Mouse (Mus musculus) CH12.LX (cell line): ENCODE data around the gene Gm37240. TPM values are rescaled to one million over a fixed set of nuclear protein-coding genes. Genes with fewer than 3 reads are reported as not detected.

ENCODE experiments used
- DNase-seq: peaks from one replicate; pipeline ENCODE4 v3.0.0-alpha.2; 2013; ENCODE audit errors: extremely low read depth
- H3K27ac ChIP-seq: 2 replicates; pipeline ENCODE4 v1.5.1; 2012; ENCODE audit warnings: low read depth, mild to moderate bottlenecking, control low read depth, moderate library complexity; ENCODE audit not compliant: insufficient read depth
- H3K27me3 ChIP-seq: replicated peaks from 2 replicates; pipeline ENCODE3; 2012; ENCODE audit warnings: inconsistent platforms
- H3K36me3 ChIP-seq, 2 experiments: replicated peaks in 1 of 2; 2 replicates each; pipeline versions ENCODE3 to v1.6.1; 2012; ENCODE audit warnings: inconsistent platforms in 1 of 2, low read length in 1 of 2, mild to moderate bottlenecking in 1 of 2, mixed read lengths in 1 of 2, moderate library complexity in 1 of 2; ENCODE audit not compliant: control insufficient read depth in 1 of 2, insufficient read depth in 1 of 2
- H3K4me1 ChIP-seq, 2 experiments: 2 replicates each; pipeline ENCODE4 v1.6.1; 2012; ENCODE audit warnings: inconsistent platforms in 1 of 2, moderate library complexity in 1 of 2; ENCODE audit not compliant: insufficient read depth in 2 of 2, control insufficient read depth in 1 of 2
- H3K4me2 ChIP-seq: 2 replicates; pipeline ENCODE4 v1.6.1; 2012; ENCODE audit warnings: low read depth, mild to moderate bottlenecking, control low read depth; ENCODE audit not compliant: poor library complexity, insufficient read depth, severe bottlenecking
- H3K4me3 ChIP-seq, 3 experiments: fragments of 150-350 bp in 1 of 3; sonication (generic) in 1 of 3; replicated peaks in 1 of 3; 2 replicates each; pipeline versions ENCODE3 to v1.5.1; 2011 to 2012; ENCODE audit warnings: low read depth in 2 of 3, low read length in 2 of 3, mild to moderate bottlenecking in 2 of 3, moderate library complexity in 2 of 3, control low read depth in 1 of 3, improper control_type of control experiment in 1 of 3, inconsistent platforms in 1 of 3, mixed read lengths in 1 of 3; ENCODE audit not compliant: poor library complexity in 1 of 3
- H3K79me2 ChIP-seq: replicated peaks from 2 replicates; pipeline ENCODE4 v1.6.1; 2012; ENCODE audit warnings: mild to moderate bottlenecking, moderate library complexity; ENCODE audit not compliant: control insufficient read depth, poor library complexity, insufficient read depth, severe bottlenecking; ENCODE audit errors: extremely low read depth
- H3K9ac ChIP-seq: 2 replicates; pipeline ENCODE4 v1.6.1; 2012; ENCODE audit warnings: low read depth, mild to moderate bottlenecking, control low read depth, moderate library complexity; ENCODE audit not compliant: insufficient read depth
- H3K9me3 ChIP-seq: replicated peaks from 2 replicates; pipeline ENCODE3; 2012; ENCODE audit warnings: low read length, inconsistent platforms, mixed read lengths
- CHD1 ChIP-seq: IDR thresholded peaks from 2 replicates; pipeline ENCODE4 v1.6.1; 2012; ENCODE audit warnings: low read depth, low read length, improper control_type of control experiment, inconsistent platforms
- CTCF ChIP-seq, 2 experiments: IDR thresholded peaks in 1 of 2; conservative IDR thresholded peaks in 1 of 2; 2 replicates each; pipeline ENCODE4 v1.5.1; 2011 to 2012; ENCODE audit warnings: low read depth in 2 of 2, low read length in 2 of 2, improper control_type of control experiment in 1 of 2, inconsistent platforms in 1 of 2, mild to moderate bottlenecking in 1 of 2, moderate library complexity in 1 of 2
- HCFC1 ChIP-seq: IDR thresholded peaks from 2 replicates; pipeline ENCODE4 v1.6.1; 2012; ENCODE audit warnings: low read depth, mild to moderate bottlenecking, inconsistent platforms, low read length, improper control_type of control experiment
- IRF4 ChIP-seq: IDR thresholded peaks from 2 replicates; pipeline ENCODE4 v1.6.1; 2014; ENCODE audit warnings: low read depth, mild to moderate bottlenecking, inconsistent platforms, low read length, improper control_type of control experiment
- JUND ChIP-seq: conservative IDR thresholded peaks from 2 replicates; pipeline ENCODE4 v1.6.1; 2011; ENCODE audit warnings: low read depth, low read length, improper control_type of control experiment
- MAFK ChIP-seq: IDR thresholded peaks from 2 replicates; pipeline ENCODE4 v1.6.1; 2011; ENCODE audit warnings: low read length, improper control_type of control experiment; ENCODE audit not compliant: insufficient replicate concordance
- MEF2A ChIP-seq: IDR thresholded peaks from 2 replicates; pipeline ENCODE4 v1.6.1; 2014; ENCODE audit warnings: low read depth, mild to moderate bottlenecking, inconsistent platforms, low read length, improper control_type of control experiment, borderline replicate concordance
- MYC ChIP-seq: IDR thresholded peaks from 2 replicates; pipeline ENCODE4 v1.6.1; 2011; ENCODE audit warnings: low read depth, mild to moderate bottlenecking, improper control_type of control experiment, low read length
- NELFE ChIP-seq: IDR thresholded peaks from 2 replicates; pipeline ENCODE4 v1.6.1; 2011; ENCODE audit warnings: low read depth, low read length, improper control_type of control experiment
- PAX5 ChIP-seq: IDR thresholded peaks from 2 replicates; pipeline ENCODE4 v1.6.1; 2012; ENCODE audit warnings: low read length, inconsistent platforms, mixed read lengths
- POLR2A ChIP-seq: IDR thresholded peaks from 2 replicates; pipeline ENCODE4 v1.6.1; 2011; ENCODE audit warnings: low read depth, mild to moderate bottlenecking, improper control_type of control experiment, low read length
- POLR2AphosphoS2 ChIP-seq: IDR thresholded peaks from 2 replicates; pipeline ENCODE4 v1.6.1; 2011; ENCODE audit warnings: low read depth, low read length, improper control_type of control experiment
- RCOR1 ChIP-seq: conservative IDR thresholded peaks from 2 replicates; pipeline ENCODE4 v1.6.1; 2012; ENCODE audit warnings: low read depth, mild to moderate bottlenecking, inconsistent platforms, low read length, improper control_type of control experiment
- SIN3A ChIP-seq: IDR thresholded peaks from 2 replicates; pipeline ENCODE4 v1.6.1; 2012; ENCODE audit warnings: low read length, improper control_type of control experiment, inconsistent platforms
- TCF12 ChIP-seq: IDR thresholded peaks from 2 replicates; pipeline ENCODE4 v1.6.1; 2014; ENCODE audit warnings: low read depth, mild to moderate bottlenecking, inconsistent platforms, low read length, improper control_type of control experiment
- ZMIZ1 ChIP-seq: IDR thresholded peaks from 2 replicates; pipeline ENCODE4 v1.6.1; 2012; ENCODE audit warnings: low read depth, mild to moderate bottlenecking, inconsistent platforms, low read length, improper control_type of control experiment
- ZNF384 ChIP-seq: IDR thresholded peaks from 2 replicates; pipeline ENCODE4 v1.6.1; 2012; ENCODE audit warnings: low read depth, low read length, improper control_type of control experiment, inconsistent platforms
- dilution Hi-C: fragments of 300-500 bp; cut with MboI; formaldehyde crosslinking; loops from 2 replicates; pipeline ENCODE4 v1.14.3; 2020; ENCODE audit warnings: low sequenced_read_pairs; ENCODE audit not compliant: extremely low pct_unique_long_range_greater_than_20kb, extremely low pct_ligation_motif_present
- in situ Hi-C: fragments of 300-500 bp; cut with MboI; formaldehyde crosslinking; loops from 3 replicates; pipeline ENCODE4 v1.14.3; 2019; ENCODE audit warnings: low sequenced_read_pairs, low pct_ligation_motif_present, low pct_unique_long_range_greater_than_20kb, mixed read lengths
- polyA plus RNA-seq: library from polyadenylated mRNA; unstranded; fragments of >175 nt; gene quantifications from 2 replicates; pipeline ENCODE4 v1.2.1, GENCODE M21; 2012; ENCODE audit warnings: low read depth; ENCODE audit not compliant: insufficient read length
- total RNA-seq, 2 experiments: library from RNA; depleted of rRNA; stranded (reverse); fragments of 300-350 nt in 1 of 2; fragments of >200 nt in 1 of 2; gene quantifications; 2 replicates each; pipeline ENCODE4 v1.2.3; 2012 to 2014

The Gm37240 gene
- total and polyA plus RNA-seq, 3 experiments: 0.08 to 0.19 (median 0.14) TPM

DNA sequence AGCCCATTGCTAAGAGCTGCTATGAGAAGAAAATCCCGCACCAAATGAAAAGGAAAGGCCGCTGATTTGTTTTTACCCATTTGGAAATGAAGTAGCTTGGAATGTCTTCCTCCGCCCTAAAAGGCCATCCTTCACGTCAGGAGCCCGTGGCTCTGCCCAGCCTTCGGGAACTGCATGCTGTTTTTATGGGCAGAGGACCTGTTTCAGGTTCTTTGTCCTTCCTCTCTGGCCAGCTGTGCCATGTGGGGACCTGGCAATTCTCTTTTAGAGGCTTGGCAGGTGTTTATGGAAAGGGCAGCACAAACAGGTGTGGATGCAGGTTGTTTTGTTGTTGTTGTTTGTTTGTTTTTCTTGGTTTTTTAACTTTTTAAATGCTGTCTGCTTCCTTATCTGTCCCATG is 1154.8 kb downstream of the Gm37240 start:
- Histone ChIP-seq H3K27me3 (no peaks in the 10 kb centered on the region), H3K9ac (no peak overlapping the region), H3K4me1 (peaks cover 0 to 42% of the 10 kb centered on the region in 2 experiments; a peak in 3 of 4 replicates), H3K36me3 (no peaks in the 10 kb centered on the region), H3K4me2 (no peak overlapping the region), H3K27ac (no peak overlapping the region), H3K4me3 (no peak overlapping the region), H3K79me2 (no peaks in the 10 kb centered on the region), H3K9me3 (no peaks in the 10 kb centered on the region)
- in situ Hi-C loops: no loop called here
- DNase-seq: no peak
- dilution Hi-C loops: no loop called here
- TF ChIP-seq MAFK (no peak), POLR2AphosphoS2 (no peak), NELFE (no peak), MYC (no peak), CHD1 (no peak), TCF12 (no peak), SIN3A (no peak), IRF4 (no peak), MEF2A (no peak), ZMIZ1 (no peak), POLR2A (no peak), RCOR1 (no peak), PAX5 (no peak), CTCF (conservative IDR thresholded peaks at IDR 0.05 in 1 of 2, IDR thresholded peaks at IDR 0.05 in 1 of 2; ENCODE audit: low read depth in 2 of 2, low read length in 2 of 2) (no peak)
- TF ChIP-seq, all 38 proteins: peak for 0

- TF ChIP-seq MAFK (peak; percentile 46; the same call in 1 of the 2 replicates), ZNF384 (0 out of 2 replicates have a peak, but pooled peaks have one; percentile 11), HCFC1 (no peak), JUND (no peak)
- Histone ChIP-seq H3K79me2 (no peaks in the 10 kb centered on the region), H3K27ac (no peak overlapping the region), H3K4me2 (no peak overlapping the region), H3K4me3 (no peak overlapping the region), H3K36me3 (no peaks in the 10 kb centered on the region), H3K9ac (no peak overlapping the region), H3K27me3 (no peaks in the 10 kb centered on the region), H3K4me1 (peaks cover 0 to 42% of the 10 kb centered on the region in 2 experiments; a peak in 3 of 4 replicates), H3K9me3 (no peaks in the 10 kb centered on the region)
- dilution Hi-C loops: no loop called here
- in situ Hi-C loops: no loop called here
- DNase-seq: no peak
These were observed 1155.3 kb downstream of the Gm37240 start for GRCm38 (mm10) chr3:84732016-84732502.
